Mouse (Mus musculus): ENCODE measurements around the gene Exoc3l.
"Not testable (repeated sequence)": the region's sequence is repeated elsewhere in the genome, so short reads cannot be mapped to it uniquely, and the experiment has no call there.

Exoc3l gene

GRCm38 (mm10) chr8:105291802-105292201, 4.1 kb downstream of the Exoc3l start:
- DNase-seq: not testable (repeated sequence)

GRCm38 (mm10) chr8:105291364-105291763, 4.5 kb downstream of the Exoc3l start:
- not testable (repeated sequence) for DNase-seq

GRCm38 (mm10) chr8:105290554-105291314, 5.2 kb downstream of the Exoc3l start:
- peak; percentile 85 to 91 for DNase-seq

GRCm38 (mm10) chr8:105289805-105290460, 6.0 kb downstream of the Exoc3l start, which contains the start of gene 4931428F04Rik:
TSS of gene 4931428F04Rik (minus strand) at chr8:105289864.
- peak; percentile 37 to 47 for DNase-seq

- peak; percentile 92 to 94 for DNase-seq
Observed at GRCm38 (mm10) chr8:105288958-105289732, 6.8 kb downstream of the Exoc3l start.

GRCm38 (mm10) chr8:105288231-105288630, 7.7 kb downstream of the Exoc3l start:
- no peak for DNase-seq

GRCm38 (mm10) chr8:105286907-105287306, 9.0 kb downstream of the Exoc3l start:
- DNase-seq: no peak

- DNase-seq: no peak
Observed at GRCm38 (mm10) chr8:105285514-105285913, 10.4 kb downstream of the Exoc3l start.

- peak; percentile 65 to 69 for DNase-seq
Observed at GRCm38 (mm10) chr8:105283074-105283473, 12.8 kb downstream of the Exoc3l start.

- DNase-seq: no peak
Observed at GRCm38 (mm10) chr8:105282239-105282638, 13.7 kb downstream of the Exoc3l start.

- no peak for DNase-seq
Observed at GRCm38 (mm10) chr8:105281821-105282220, 14.1 kb downstream of the Exoc3l start.

- DNase-seq: no peak
Observed at GRCm38 (mm10) chr8:105280567-105280966, 15.3 kb downstream of the Exoc3l start.

GRCm38 (mm10) chr8:105278911-105279334, 17.0 kb downstream of the Exoc3l start:
- DNase-seq: peak; percentile 89 to 92

GRCm38 (mm10) chr8:105276292-105277120, 19.4 kb downstream of the Exoc3l start:
- DNase-seq: peak; percentile 67 to 73

- no peak for DNase-seq
Observed at GRCm38 (mm10) chr8:105275840-105276239, 20.1 kb downstream of the Exoc3l start, which contains the start of gene Nol3. TSS of gene Nol3 (plus strand) at chr8:105276140.

- no peak for DNase-seq
Observed at GRCm38 (mm10) chr8:105275387-105275786, 20.5 kb downstream of the Exoc3l start.

- DNase-seq: no peak
Observed at GRCm38 (mm10) chr8:105270916-105271186, 25.1 kb downstream of the Exoc3l start.

- no peak for DNase-seq
Observed at GRCm38 (mm10) chr8:105270101-105270915, 25.6 kb downstream of the Exoc3l start.

GRCm38 (mm10) chr8:105269461-105269947, 26.4 kb downstream of the Exoc3l start, which contains the start of gene Hsf4:
TSS of gene Hsf4 (plus strand) at chr8:105269801.
- peak; percentile 83 to 86 for DNase-seq

GRCm38 (mm10) chr8:105269075-105269458, 26.8 kb downstream of the Exoc3l start:
- peak; percentile 75 to 80 for DNase-seq
